Mouse (Mus musculus) liver, embryonic 14.5 days (tissue): ENCODE results near the gene Acoxl.

Experiments
- CTCF ChIP-seq: IDR thresholded peaks from 2 replicates; pipeline ENCODE4 v1.5.1; 2016; ENCODE audit warnings: antibody characterized with exemption, low read depth, control low read depth
- EP300 ChIP-seq: IDR thresholded peaks from 2 replicates; pipeline ENCODE4 v1.6.1; 2016; ENCODE audit warnings: antibody characterized with exemption, low read depth

- TF ChIP-seq CTCF (no peak), EP300 (no peak)
Measured at GRCm38 (mm10) chr2:127914047-127914446, 75.4 kb downstream of the Acoxl start.
